Mouse (Mus musculus): Measurements from ENCODE around the gene F12.

The F12 gene

GRCm38 (mm10) chr13:55426613-55427012 lies at the start of gene F12:
F12 (minus strand) TSS chr13:55426793.
- no peak for DNase-seq (ENCODE audit: low spot score)

DNA sequence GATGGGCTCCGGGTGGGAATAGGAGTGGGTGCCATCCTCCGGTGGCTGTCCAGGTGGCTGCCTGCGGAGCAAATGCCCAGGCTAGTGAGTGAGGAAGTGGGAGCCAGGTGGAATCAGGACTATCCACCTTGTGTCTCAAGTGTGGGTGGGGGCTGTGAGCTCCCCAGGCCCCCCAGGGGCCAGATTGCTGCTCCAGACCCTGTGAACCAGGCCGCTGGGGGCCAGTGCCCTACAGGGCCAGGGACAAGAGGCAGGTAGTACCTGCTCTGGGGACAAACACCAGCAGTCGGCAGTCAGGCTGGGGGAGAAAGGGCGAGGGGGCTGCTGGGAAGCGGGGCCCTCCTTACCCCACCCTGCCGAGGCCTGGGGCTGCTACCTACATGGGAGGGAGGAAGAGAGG lies 49.7 kb upstream of the F12 start:
- DNase-seq (ENCODE audit: low spot score): no peak

DNA sequence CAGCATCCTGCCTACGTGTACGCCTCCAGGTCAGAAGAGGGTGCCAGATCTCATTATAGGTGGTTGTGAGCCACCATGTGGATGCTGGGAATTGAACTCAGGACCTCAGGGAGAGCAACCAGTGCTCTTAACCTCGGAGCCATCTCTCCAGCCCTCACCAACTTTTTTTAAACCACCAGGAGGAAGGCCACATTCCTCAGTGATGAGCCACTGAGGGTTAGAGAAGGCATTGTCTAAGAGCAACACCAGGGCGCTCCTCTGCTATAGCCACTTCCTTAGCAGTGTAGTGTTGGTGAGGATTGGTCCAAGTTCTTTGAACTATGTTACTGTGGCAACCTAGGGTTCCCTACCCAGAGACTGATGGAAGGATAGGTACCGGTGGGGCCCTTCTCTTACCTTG lies 49.2 kb upstream of the F12 start:
- no peak for DNase-seq (ENCODE audit: low spot score)

DNA sequence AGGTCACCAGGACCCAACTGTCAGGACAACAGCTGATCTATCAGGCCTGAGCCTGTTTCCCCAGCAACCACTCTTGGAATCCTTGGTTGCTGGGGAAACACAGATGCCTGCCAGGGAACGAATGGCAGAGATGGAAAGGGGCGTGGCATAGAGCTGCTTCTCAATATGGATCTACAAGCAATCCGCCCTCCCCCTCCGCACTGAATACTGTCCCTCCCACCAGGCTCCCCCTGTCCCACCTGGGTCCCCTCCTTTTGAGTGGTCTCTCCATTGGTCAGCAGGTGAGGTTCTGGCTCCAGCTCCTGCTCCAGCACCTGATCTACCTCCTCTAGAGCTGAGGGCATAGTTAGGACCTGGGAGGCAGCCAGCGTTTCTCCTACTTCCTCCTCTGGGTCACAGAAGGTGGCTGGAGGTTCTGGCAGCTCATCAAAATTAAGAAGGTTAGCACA lies 48.1 kb upstream of the F12 start:
- DNase-seq (ENCODE audit: low spot score): no peak

DNA sequence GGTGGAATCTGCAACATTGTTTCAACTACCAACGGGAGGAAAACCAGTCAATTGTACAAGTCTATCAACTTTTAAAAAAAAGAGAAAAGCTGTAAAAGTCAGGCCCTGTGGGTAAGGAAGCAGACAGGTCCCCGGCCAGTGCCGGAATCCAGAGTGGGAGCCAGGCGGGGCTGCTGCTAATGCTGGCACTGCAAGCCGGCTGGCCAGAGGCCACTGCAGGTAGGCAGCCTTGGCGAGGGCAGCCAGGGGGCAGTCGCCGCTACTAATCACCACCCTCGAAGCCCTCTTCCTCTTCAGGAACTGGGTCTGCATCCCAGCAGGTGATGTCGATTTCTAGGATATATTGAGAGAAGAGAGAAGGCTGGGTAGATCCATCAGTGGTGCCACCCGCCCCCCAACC lies 47.4 kb upstream of the F12 start:
- DNase-seq (ENCODE audit: low spot score): no peak

- no peak for DNase-seq (ENCODE audit: low spot score)
These were observed 46.7 kb upstream of the F12 start for GRCm38 (mm10) chr13:55473076-55473831.

DNA sequence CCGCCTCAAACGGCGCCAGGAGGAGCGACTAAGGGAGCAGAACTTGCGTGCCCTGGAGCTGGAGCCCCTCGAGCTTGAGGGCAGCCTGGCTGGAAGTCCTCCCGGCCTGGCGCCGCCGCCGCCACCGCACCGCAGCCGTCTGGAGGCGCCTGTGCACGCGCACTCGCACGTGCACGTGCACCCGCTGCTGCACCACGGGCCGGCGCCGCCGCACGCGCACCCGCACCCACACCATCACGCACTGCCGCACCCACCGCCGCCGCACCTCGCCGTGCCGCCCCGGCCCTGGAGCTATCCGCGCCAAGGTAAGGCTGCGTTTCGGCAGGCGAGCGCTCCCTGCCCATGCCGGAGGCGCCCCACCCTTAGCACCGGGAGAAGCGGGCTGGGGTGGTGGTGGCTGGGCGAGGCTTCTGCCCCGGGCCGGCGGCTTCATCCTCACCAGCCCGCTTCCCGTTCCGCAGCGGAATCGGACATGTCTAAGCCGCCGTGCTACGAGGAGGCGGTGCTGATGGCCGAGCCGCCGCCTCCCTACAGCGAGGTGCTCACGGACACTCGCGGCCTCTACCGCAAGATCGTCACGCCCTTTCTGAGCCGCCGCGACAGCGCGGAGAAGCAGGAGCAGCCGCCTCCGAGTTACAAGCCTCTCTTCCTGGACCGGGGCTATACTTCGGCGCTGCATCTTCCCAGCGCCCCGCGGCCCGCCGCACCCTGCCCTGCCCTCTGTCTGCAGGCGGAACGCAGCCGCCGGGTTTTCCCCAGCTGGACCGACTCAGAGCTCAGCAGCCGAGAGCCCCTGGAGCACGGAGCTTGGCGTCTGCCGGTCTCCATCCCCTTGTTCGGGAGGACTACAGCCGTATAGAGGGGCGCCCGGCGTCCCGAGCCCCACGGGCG lies 45.8 kb upstream of the F12 start:
- no peak for DNase-seq (ENCODE audit: low spot score)

- no peak for DNase-seq (ENCODE audit: low spot score)
These were observed 45.2 kb upstream of the F12 start for GRCm38 (mm10) chr13:55471819-55472131.

DNA sequence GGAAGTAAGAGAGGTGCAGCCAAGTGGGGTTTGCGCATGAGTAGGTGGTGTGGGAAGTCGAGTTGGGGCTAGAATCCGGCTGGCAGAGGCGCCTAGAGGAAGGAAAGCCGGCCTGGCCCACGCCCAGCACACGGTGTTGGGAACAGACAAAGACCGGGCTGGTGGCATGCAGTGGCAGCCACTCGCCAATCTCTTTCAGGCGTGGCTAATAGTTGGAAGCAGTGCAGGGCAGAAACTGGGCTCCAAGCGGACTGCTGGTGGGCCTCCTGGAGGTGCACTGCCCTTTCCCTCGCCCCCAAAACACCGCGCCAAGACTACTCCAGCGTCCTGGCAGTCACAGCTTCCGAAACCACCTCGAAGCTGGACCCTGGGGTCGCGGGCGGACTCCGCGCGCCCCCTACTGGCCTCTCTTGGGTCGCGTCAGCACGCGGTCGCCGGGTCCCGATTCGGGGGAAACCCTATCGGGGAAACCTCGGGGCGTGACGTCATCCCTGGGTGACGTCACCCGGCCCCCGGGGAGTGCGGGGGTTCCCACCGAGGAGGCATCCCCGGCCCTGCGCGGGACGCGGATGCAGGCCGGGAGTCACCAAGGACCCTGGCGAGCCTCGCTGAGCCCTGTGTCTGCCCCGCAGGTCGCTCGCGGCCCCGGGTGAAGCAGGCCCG lies 44.7 kb upstream of the F12 start:
- peak; percentile 73 for DNase-seq (ENCODE audit: low spot score)

DNA sequence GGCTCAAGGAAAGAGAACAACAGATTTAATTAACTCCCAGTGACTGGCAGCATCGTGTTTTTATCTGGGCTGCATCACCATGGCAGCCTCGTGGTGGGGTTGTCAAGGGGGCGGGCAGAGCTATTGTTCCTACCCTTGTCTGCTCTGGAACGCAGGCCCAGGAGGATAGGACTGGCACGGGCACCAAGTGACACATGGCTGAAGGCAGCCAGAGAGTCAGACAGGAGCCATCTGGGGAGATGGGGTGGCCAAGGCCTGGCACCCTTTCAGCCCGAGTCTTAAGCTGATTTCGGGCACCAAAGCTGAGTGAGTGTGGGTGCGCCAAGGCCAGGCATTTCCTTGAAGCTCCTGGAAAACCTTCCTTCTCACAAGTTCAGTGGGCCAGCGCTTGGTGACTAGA lies 43.8 kb upstream of the F12 start:
- DNase-seq (ENCODE audit: low spot score): no peak

DNA sequence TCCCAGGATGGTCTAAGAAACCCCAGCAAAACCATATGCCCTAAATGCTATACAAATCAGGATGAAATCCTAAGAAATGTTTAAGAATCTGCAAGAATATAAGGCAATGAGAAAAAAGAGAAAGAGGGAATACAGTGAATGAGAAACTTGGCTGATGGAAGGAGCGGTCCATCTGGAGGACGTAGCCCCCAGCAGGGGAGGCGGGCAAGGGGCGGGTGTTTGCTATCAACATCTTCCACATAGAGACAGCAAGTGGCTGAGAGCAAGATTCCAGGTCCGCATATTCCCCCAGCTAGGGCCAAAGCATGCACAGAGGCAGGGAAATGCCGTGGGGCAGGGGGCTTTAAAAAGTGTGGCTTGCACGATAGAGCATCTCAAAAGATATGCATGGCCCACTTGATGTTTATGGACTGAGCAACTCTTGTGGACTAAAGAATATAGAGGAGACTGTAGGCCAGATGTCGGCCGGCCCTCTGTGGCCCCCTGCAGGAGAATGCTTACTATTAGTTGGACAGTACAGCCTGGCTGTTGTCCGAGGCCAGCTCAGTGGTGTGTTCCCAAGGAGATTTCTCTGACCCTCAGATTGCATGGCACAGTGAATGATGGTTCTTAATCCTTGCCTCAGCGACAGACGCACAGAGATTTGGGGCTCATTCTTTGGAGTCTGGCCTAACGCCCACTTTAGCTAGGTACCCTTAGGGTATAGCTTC lies 42.4 kb upstream of the F12 start:
- no peak for DNase-seq (ENCODE audit: low spot score)

- no peak for DNase-seq (ENCODE audit: low spot score)
These were observed 39.3 kb upstream of the F12 start for GRCm38 (mm10) chr13:55465830-55466440.

DNA sequence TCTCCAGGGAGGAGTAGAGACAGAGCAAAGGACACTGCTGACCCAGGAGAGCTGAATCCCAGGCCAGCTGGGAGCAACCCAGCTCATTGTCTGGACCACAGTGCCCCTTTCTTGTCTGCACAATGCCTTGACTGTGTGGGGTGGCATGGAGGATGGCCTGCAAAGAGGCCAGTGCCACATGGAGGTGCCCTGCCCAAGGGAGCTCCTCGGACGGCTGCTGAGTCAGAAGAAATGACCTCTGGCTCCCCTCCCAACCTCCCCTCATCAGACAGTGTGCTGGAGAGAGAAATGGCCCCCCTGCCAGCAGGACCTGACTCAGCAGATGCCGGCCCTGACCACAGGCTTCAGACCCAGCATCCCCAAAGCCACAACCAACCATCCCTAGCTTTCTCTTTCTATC lies 38.6 kb upstream of the F12 start:
- no peak for DNase-seq (ENCODE audit: low spot score)

DNA sequence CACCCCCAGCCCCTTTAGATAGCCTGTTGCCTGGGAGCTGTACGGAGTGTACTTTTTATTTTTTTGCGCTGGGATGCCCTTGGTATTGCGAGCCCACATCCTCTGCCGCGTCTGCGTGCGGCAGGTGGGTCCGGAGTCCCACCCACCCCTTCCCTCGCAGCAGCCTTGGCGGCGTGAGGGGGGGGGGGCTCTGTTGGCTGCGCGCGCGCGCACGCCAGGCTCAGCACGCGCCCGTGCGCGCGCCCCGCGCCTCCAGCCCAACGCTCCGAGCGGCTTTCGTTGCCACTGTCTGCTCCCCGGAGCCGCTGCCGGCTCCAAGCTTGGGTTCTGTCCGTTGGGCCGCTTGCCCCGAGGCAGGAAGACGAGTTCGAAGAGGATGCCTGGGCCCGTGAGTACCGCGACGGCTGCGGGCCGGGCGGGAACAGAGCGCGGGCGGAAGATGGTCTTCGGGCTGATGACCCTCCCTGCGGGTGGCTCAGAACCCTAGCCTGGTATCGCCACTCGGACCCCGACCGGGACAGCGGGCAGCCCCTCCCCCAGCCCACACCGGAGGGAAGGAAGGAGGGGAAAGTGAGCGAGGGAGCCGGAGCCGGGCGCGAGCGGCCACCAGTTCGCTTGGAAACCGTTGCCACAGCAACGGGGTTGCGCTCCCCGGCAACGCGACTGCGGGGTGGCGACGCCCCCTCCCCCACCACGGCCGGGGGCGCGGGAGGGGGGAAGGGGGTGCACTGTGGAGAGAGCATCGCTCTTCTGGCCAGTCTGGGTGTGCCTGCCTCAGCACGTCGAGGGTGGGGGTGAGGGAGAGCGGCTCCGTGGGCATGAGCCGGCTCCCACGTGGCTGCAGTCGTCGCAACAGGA lies 37.7 kb upstream of the F12 start, which contains the start of gene Prr7:
Gene Prr7 (plus strand): TSS at position 241 of the 858 bp plus-strand sequence.
- DNase-seq (ENCODE audit: low spot score): no peak

DNA sequence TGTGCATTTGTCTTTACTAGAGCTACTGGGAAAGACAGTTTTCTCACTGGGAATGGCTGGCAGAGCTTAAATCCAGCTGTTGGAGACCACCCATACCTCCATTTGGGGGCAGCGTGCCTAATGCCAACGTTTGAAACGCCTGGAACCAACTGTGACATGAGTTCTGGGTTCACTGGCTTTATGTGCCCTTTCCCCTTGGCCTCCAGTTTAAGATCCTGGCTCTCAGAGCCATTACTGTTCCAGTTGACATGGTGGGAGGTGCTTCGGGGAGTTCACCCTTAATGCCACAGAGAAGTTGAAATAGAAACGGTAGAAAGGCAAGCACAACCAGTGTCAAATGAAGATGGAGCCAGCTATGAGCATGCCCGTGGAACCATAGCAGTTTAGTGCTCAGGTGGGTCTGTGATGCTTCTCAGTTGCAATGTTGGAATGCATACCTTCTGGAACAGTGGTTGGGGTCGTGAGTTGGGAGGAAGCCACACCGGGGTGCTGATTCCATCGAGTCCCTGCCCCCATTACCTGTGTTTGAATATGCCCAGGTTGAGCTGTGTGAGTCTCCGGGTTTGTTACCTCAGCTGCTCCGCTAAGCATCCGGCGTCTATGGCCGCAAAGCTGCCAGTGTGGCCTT lies 36.9 kb upstream of the F12 start:
- no peak for DNase-seq (ENCODE audit: low spot score)

DNA sequence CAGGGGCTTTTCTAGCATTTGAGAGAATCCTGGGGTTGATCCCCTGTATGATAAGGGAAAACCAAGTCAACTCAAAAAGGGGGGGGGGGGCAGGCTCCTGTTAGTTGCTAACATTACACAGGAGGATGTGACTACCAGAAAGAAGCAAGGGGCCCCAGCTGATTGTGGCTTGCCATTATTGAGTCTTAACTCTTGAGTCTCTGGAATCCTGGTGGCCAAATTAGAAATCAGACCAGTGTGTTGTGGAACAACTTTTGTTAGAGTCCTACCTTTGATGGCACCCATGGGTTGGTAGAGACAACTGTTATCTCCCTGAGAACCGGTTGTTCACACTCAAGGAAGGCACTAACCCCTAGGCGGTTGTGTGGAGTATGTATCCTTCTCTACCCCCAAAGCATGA lies 36.4 kb upstream of the F12 start:
- DNase-seq (ENCODE audit: low spot score): no peak

DNA sequence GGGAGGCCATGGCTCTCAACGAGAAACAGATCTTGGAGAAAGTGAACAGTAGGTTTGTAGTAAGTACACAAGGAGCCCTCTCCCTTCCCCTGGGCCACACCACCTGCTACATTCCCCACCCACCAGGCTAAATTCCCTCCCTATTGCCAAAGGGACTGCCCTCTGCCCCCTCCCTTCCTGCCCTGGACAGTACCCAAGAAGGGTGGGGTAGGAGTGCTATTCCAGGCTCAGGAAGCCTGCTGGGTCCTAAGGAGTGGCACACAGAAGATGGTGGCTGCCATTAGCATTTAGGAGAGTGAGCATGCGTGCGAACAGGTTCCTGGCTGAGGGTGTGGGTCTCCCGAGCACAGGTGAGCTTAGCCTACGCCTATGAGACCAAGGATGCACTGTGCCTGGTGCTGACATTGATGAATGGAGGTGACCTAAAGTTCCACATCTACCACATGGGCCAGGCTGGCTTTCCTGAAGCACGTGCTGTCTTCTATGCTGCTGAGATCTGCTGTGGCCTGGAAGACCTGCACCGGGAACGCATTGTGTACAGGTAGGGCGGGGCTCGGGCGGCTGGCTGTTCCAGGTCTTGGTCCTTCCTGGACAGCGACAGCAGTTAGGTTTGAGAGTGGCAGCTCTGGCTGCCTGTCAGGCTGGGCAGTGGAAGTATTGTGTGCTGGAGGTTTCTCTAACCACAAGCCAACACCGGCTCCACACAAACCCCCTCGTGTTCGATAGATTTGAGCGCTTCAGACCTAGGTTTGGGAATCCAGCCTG lies 25.4 kb upstream of the F12 start:
- DNase-seq (ENCODE audit: low spot score): no peak

GRCm38 (mm10) chr13:55451296-55451695 lies 24.7 kb upstream of the F12 start:
- DNase-seq (ENCODE audit: low spot score): no peak

GRCm38 (mm10) chr13:55450511-55450980 lies 24.0 kb upstream of the F12 start:
- no peak for DNase-seq (ENCODE audit: low spot score)

Data from ovary, postnatal 14 days (tissue).